Mouse (Mus musculus) small intestine, adult 2 months (tissue): ENCODE measurements around the gene Tnfaip3. TPM values are rescaled to one million over a fixed set of nuclear protein-coding genes. Genes with fewer than 3 reads are reported as not detected.
A peak's percentile ranks its signal among the peaks of the same experiment; 100 is the strongest.

Source experiments
- H3K27ac ChIP-seq: fragments of 200-500 bp; 2 replicates; pipeline ENCODE4 v1.5.1; 2012; ENCODE audit warnings: low read depth, low read length, control low read depth, inconsistent platforms; ENCODE audit not compliant: insufficient read depth
- H3K27me3 ChIP-seq: fragments of 200-500 bp; 2 replicates; pipeline ENCODE4 v1.6.1; 2012; ENCODE audit warnings: mild to moderate bottlenecking, moderate library complexity, low read length, inconsistent platforms; ENCODE audit not compliant: control insufficient read depth, insufficient read depth
- H3K36me3 ChIP-seq: fragments of 200-500 bp; 2 replicates; pipeline ENCODE4 v1.6.1; 2012; ENCODE audit warnings: mild to moderate bottlenecking, low read length, control low read depth, inconsistent platforms; ENCODE audit not compliant: control insufficient read depth, insufficient read depth
- H3K4me1 ChIP-seq: fragments of 200-500 bp; 2 replicates; pipeline ENCODE4 v1.6.1; 2012; ENCODE audit warnings: low read length, inconsistent platforms, mixed read lengths; ENCODE audit not compliant: control insufficient read depth, insufficient read depth, insufficient read length
- H3K4me3 ChIP-seq: fragments of 200-500 bp; 2 replicates; pipeline ENCODE4 v1.5.1; 2012; ENCODE audit warnings: low read depth, mild to moderate bottlenecking, control low read depth, inconsistent platforms, low read length, moderate library complexity
- CTCF ChIP-seq: fragments of 200-500 bp; IDR thresholded peaks from 2 replicates; pipeline ENCODE4 v1.5.1; 2012; ENCODE audit warnings: low read depth, mild to moderate bottlenecking, control low read depth, inconsistent platforms, low read length, moderate library complexity, mixed read lengths; ENCODE audit not compliant: insufficient replicate concordance, insufficient read length; ENCODE audit errors: extremely low read depth
- POLR2A ChIP-seq: fragments of 200-500 bp; IDR thresholded peaks from 2 replicates; pipeline ENCODE4 v1.6.1; 2012; ENCODE audit warnings: low read depth, mild to moderate bottlenecking, control low read depth, inconsistent platforms, low read length, moderate library complexity
- WGBS: fragments of 180-500 bp; shearing (Covaris S2); methylation state at CpG from one replicate; pipeline ENCODE4 v1.1.7; 2018; 5-methylcytosine and 5-hydroxymethylcytosine counted together
- polyA plus RNA-seq: library from polyadenylated mRNA; depleted of rRNA; stranded (reverse); fragments of >200 nt; gene quantifications from 2 replicates; pipeline ENCODE4 v1.2.3, GENCODE M21; 2012

Tnfaip3 gene
- polyA plus RNA-seq, 1 experiment: 7.4 TPM

DNA sequence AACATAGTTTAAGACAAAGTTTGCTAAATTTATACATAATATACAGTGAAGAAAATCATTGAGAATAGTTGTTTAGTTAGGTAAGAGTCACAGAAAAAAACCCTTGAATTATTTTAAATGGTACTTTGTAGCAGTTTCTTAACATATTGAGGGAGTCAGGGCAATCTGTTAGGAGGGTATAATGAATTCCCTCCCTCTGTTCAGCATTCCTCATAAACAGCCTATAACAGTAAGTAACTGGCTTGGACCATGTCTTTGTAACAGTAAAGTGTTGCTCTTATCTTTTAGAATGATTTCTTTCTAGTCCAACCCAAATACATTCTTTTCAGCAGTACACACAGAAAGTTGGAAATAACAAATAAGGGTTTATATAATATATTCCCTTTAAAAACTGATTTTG lies 16.4 kb upstream of the Tnfaip3 start:
- Histone ChIP-seq H3K27ac (no peak overlapping the region), H3K27me3 (no peaks in the 10 kb centered on the region), H3K4me1 (peaks cover 9% of the 10 kb centered on the region), H3K36me3 (no peaks in the 10 kb centered on the region), H3K4me3 (no peak overlapping the region)
- no peak for TF ChIP-seq CTCF
- no peak for TF ChIP-seq POLR2A

DNA sequence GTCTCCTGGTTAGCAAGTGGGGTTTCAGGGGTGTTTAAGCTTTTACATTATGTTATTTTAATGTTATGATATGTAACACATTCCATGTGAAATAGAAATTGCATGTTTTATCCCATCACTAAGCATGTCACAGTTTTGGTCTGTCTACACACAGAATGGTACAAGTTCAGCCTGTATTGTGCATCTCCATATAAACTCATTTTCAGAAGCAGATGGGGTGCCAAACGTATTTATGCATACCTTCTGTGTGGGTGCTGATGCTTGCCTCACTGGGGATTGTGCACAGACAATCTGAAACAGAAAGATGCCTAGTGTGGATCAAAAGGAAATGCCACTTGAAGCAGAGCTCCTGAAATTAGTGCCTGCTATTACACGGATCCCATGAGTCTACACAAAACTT lies 15.2 kb upstream of the Tnfaip3 start:
- TF ChIP-seq POLR2A (no peak), CTCF (no peak)
- 68% methylated on average over 2 of the region's 2 CpGs for WGBS
- Histone ChIP-seq H3K4me1 (peaks cover 9% of the 10 kb centered on the region), H3K27ac (no peak overlapping the region), H3K27me3 (no peaks in the 10 kb centered on the region), H3K36me3 (no peaks in the 10 kb centered on the region), H3K4me3 (no peak overlapping the region)

DNA sequence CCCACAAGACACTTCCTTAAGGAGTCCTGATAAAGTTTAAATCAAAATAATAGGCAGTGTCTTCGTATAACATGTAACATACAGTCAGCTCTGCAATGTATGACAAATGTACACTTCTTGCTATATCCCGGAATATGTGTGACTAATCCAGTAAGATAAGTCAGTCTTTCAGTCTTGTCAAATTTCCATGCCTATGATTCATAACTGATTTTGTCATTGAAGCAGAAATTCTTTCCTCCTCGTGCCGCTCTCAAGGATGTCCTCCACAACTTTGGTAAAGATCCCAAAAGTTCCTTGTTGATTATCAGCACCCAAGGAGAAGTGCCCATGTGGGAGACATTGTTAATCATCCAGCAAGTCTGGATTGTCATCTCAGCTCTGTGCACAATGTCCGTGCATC lies 11.3 kb upstream of the Tnfaip3 start:
- no peak overlapping the region for H3K27ac ChIP-seq
- no peaks in the 10 kb centered on the region for H3K27me3 ChIP-seq
- no peak for TF ChIP-seq CTCF
- TF ChIP-seq POLR2A: no peak
- H3K36me3 ChIP-seq: no peaks in the 10 kb centered on the region
- H3K4me3 ChIP-seq: no peak overlapping the region
- H3K4me1 ChIP-seq: peaks cover 8% of the 10 kb centered on the region; the same call in 1 of the 2 replicates
- 92% methylated on average over 5 of the region's 5 CpGs for WGBS

DNA sequence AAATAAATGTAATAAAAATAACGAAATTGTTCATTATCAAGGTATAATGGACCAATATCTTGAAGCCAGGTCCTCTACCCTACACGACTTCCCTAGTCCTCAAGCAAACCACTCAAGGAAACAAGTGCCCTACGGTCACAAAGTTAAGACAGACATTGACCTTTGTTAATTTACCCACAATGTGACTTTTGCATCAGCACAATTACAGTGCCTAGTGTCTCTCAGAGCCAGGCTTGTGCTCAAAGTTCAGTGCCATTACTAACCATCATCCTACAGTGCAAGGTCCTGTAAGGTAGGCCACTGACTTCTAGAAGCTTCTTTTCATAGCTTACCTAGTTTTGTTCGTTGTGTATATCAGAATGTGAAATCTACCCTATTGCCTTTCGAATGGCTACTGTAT lies 8.9 kb upstream of the Tnfaip3 start:
- TF ChIP-seq POLR2A (no peak), CTCF (no peak)
- H3K27ac ChIP-seq: peak overlapping the region; percentile 91
- 43% methylated on average over 5 of the region's 5 CpGs for WGBS

DNA sequence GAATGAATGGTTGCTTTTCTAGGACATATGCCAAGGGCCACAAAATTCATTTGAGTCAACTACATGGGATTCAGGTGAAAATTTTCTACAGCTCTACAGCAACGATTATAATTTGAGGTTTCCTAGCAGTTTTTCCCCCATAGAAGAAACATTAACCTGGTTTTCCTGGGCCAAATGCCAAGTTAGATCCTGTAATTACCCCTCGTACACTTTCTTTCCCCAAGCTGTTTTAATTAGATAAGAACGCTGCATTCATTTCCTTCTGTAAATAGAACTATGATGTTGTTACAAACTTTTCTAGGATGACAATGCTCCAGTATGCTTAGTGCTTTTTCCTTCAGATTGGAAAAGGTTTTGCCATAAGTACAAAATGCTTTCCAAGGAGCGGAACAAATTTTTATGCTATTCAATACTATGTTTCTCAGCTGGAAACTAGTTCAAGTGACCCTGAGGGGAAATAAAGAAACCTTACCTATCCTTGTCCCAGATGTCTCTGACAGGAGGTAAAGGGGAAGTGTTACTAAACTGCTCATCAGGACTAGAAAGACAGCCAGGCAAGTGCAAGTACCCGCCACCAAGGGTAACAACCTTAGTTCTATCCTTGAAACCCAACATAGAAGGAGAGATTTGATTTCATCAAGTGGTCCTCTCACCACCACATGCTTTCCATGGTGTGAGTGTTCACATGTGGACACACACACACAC lies 8.3 kb upstream of the Tnfaip3 start:
- TF ChIP-seq POLR2A (no peak), CTCF (no peak)
- H3K4me3 ChIP-seq: no peak overlapping the region
- WGBS: 40% methylated on average over 5 of the region's 5 CpGs
- H3K27ac ChIP-seq: peak overlapping the region; percentile 79
- H3K4me1 ChIP-seq: peaks cover 8% of the 10 kb centered on the region; the same call in 1 of the 2 replicates
- no peaks in the 10 kb centered on the region for H3K27me3 ChIP-seq
- H3K36me3 ChIP-seq: no peaks in the 10 kb centered on the region

More for the DNA sequence above, 8.9 kb upstream of the Tnfaip3 start:
- Histone ChIP-seq H3K4me3 (no peak overlapping the region), H3K4me1 (peaks cover 8% of the 10 kb centered on the region; the same call in 1 of the 2 replicates), H3K27me3 (no peaks in the 10 kb centered on the region), H3K36me3 (no peaks in the 10 kb centered on the region)

DNA sequence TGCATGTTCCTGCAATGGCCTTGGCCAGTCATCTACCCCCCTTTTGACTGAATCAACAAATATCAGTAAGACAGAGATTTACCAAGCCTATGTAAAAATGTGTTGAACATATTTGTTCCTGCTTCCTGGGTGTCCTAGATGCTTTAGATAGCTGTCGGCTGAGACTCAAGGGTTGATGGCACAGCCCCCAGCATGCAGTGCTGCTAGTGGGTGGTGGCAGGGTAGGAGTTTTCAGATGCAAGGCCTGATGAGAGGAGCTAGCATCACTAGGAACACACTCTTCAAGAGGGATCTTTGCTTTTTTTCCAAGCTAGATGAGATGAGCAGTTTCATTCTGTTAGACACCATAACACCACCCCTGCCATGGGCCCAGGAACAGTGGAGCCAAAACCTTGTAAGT lies 6.8 kb upstream of the Tnfaip3 start:
- Histone ChIP-seq H3K36me3 (no peaks in the 10 kb centered on the region), H3K27me3 (no peaks in the 10 kb centered on the region), H3K4me1 (peaks cover 8% of the 10 kb centered on the region; the same call in 1 of the 2 replicates), H3K27ac (no peak overlapping the region), H3K4me3 (no peak overlapping the region)
- TF ChIP-seq CTCF: no peak
- 83% methylated on average over 1 of the region's 1 CpGs for WGBS

DNA sequence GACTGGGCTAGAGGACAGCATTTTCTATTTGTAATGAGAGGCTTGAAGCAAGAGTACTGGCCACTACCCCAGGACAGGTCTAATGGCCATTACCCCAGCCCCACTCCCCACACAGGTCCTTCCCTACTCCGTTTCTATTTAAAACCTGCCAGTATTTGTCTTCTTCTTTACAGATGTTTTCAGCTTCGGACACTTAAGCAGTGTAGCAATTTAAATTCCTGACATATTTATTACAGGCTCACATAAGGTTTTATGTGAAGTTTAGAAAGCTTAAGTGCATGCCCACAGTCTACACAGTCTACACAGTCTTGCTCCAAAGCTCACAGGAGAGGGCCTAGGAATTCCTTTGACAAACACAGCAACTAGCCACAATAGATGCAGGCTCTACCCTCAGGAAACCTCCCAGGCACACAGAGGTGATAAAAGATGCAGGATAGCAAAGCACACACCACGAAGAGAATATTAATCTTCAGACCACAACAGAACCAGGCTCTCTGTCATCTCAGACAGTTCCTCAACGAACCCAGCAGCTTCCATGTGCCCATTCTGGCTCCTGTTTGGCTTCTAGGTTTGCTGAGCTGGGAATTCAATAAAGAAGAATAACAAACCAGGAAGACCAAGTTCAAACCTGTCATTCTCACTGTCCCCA lies 1.5 kb upstream of the Tnfaip3 start:
- Histone ChIP-seq H3K27me3 (no peaks in the 10 kb centered on the region), H3K27ac (no peak overlapping the region), H3K36me3 (peaks cover 1% of the 10 kb centered on the region; the same call in 1 of the 2 replicates), H3K4me3 (no peak overlapping the region), H3K4me1 (peaks cover 9% of the 10 kb centered on the region)
- no peak for TF ChIP-seq CTCF
- no peak for TF ChIP-seq POLR2A
- WGBS: 61% methylated on average over 4 of the region's 4 CpGs
